Mouse (Mus musculus) heart, embryonic 15.5 days (tissue): Measurements from ENCODE around the gene B4gat1. TPM values are rescaled to one million over a fixed set of nuclear protein-coding genes. Genes with fewer than 3 reads are reported as not detected.

Experiments
- ATAC-seq: fragments of 200-750 bp; cut with Nextera tagmentation; replicated peaks from 2 replicates; pipeline ENCODE4 v1.8.0; 2017; ENCODE audit warnings: low read depth, moderate TSS enrichment; ENCODE audit not compliant: insufficient number of reproducible peaks, insufficient read depth, low FRiP score
- H3K27ac ChIP-seq: fragments of 300-500 bp; sonication (generic); 2 replicates; pipeline ENCODE4 v1.5.1; 2015; ENCODE audit warnings: mild to moderate bottlenecking, inconsistent platforms
- H3K27me3 ChIP-seq: fragments of 300-500 bp; sonication (generic); 2 replicates; pipeline ENCODE4 v1.6.1; 2015; ENCODE audit warnings: inconsistent platforms
- H3K36me3 ChIP-seq: fragments of 300-500 bp; sonication (generic); 2 replicates; pipeline ENCODE4 v1.6.1; 2015; ENCODE audit warnings: mild to moderate bottlenecking, inconsistent platforms
- H3K4me1 ChIP-seq: fragments of 300-500 bp; sonication (generic); replicated peaks from 2 replicates; pipeline ENCODE4 v1.6.1; 2015; ENCODE audit warnings: inconsistent platforms
- H3K4me2 ChIP-seq: fragments of 300-500 bp; sonication (generic); 2 replicates; pipeline ENCODE4 v1.6.1; 2015; ENCODE audit warnings: inconsistent platforms, mild to moderate bottlenecking, moderate library complexity
- H3K4me3 ChIP-seq: fragments of 300-500 bp; sonication (generic); 2 replicates; pipeline ENCODE4 v1.5.1; 2015; ENCODE audit warnings: mild to moderate bottlenecking, inconsistent platforms
- H3K9ac ChIP-seq: fragments of 300-500 bp; sonication (generic); 2 replicates; pipeline ENCODE4 v1.6.1; 2015; ENCODE audit warnings: mild to moderate bottlenecking, inconsistent platforms
- H3K9me3 ChIP-seq: fragments of 300-500 bp; sonication (generic); replicated peaks from 2 replicates; pipeline ENCODE4 v1.6.1; 2016; ENCODE audit warnings: inconsistent platforms
- WGBS: fragments of 180-500 bp; shearing (Covaris S2); methylation state at CpG from one replicate; pipeline ENCODE4 v1.1.7; 2015; ENCODE audit warnings: mixed read lengths; 5-methylcytosine and 5-hydroxymethylcytosine counted together
- polyA plus RNA-seq: library from polyadenylated mRNA; unstranded; fragments of >200 nt; fragmentation: Nextera tagmentation; extraction: Ambion mirVana; gene quantifications from 2 replicates; pipeline ENCODE4 v1.2.1, GENCODE M21; 2015

Gene B4gat1
- polyA plus RNA-seq, 1 experiment from 2014 or later, result 43.1 TPM

DNA sequence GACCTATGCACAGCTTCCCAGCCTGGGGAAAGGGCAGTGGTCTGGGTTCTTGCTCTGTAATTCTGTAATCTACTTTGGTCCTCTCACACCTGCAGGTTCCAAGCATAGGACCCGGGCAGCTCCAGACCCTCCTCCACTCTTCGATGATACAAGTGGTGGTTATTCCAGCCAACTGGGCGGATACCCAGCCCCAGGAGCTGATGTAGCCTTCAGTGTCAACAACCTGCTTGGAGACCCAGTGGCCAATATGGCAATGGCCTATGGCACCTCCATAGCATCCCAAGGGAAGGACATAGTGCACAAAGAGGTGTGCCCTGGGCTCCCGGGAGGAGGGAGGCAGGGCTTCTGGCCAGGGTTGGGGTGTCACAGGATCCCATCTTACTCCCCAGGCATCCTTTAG lies 50.7 kb downstream of the B4gat1 start:
- 88% methylated on average over 4 of the region's 4 CpGs for WGBS
- Histone ChIP-seq H3K27ac (no peak overlapping the region), H3K27me3 (peaks cover 23% of the 10 kb centered on the region), H3K36me3 (peaks cover 26% of the 10 kb centered on the region), H3K9ac (peak overlapping the region; percentile 74; the same call in 1 of the 2 replicates), H3K4me2 (peak overlapping the region; percentile 82), H3K4me1 (peaks cover 35% of the 10 kb centered on the region), H3K9me3 (no peaks in the 10 kb centered on the region), H3K4me3 (peak overlapping the region; percentile 71)
- no peak for ATAC-seq

Other genes starting within 250 kb of the B4gat1 start
- 42.2 and 54.1 TPM in 2 replicates for gene Rbm4, start 244.9 kb upstream of the B4gat1 start, polyA plus RNA-seq
- 22.6 and 30.5 TPM in 2 replicates for gene Gm21992, start 227.2 kb upstream of the B4gat1 start, polyA plus RNA-seq
- gene Rbm14, start 227.2 kb upstream of the B4gat1 start, polyA plus RNA-seq, result 40.2 and 51.1 TPM in 2 replicates
- 33.4 and 41.7 TPM in 2 replicates for gene Ccs, start 199.5 kb upstream of the B4gat1 start, polyA plus RNA-seq
- 0.04 and 0.05 TPM in 2 replicates for gene Ccdc87, start 199.5 kb upstream of the B4gat1 start, polyA plus RNA-seq
- 37.4 and 42.6 TPM in 2 replicates for gene Ctsf, start 183.7 kb upstream of the B4gat1 start, polyA plus RNA-seq
- 2.1 and 9.1 TPM in 2 replicates for gene Actn3, start 160.9 kb upstream of the B4gat1 start, polyA plus RNA-seq
- 6.6 and 9.9 TPM in 2 replicates for gene Zdhhc24, start 160.2 kb upstream of the B4gat1 start, polyA plus RNA-seq
- gene Bbs1, start 132.2 kb upstream of the B4gat1 start, polyA plus RNA-seq, result 2.2 and 2.7 TPM in 2 replicates
- gene Dpp3, start 110.5 kb upstream of the B4gat1 start, polyA plus RNA-seq, result 63.6 and 84.8 TPM in 2 replicates
- 0.38 and 0.52 TPM in 2 replicates for gene Peli3, start 95.7 kb upstream of the B4gat1 start, polyA plus RNA-seq
- gene Mrpl11, start 76.7 kb upstream of the B4gat1 start, polyA plus RNA-seq, result 82.6 and 97.3 TPM in 2 replicates
- 0.10 and 0.23 TPM in 2 replicates for gene Npas4, start 48.5 kb upstream of the B4gat1 start, polyA plus RNA-seq
- 8.8 and 11.1 TPM in 2 replicates for gene Slc29a2, start 15.0 kb upstream of the B4gat1 start, polyA plus RNA-seq
- gene AC124502.3, start 65 bp downstream of the B4gat1 start, polyA plus RNA-seq, result 1.4 and 1.5 TPM in 2 replicates
- 23.0 and 31.9 TPM in 2 replicates for gene Brms1, start 2.5 kb downstream of the B4gat1 start, polyA plus RNA-seq
- 1.9 and 3.3 TPM in 2 replicates for gene Rin1, start 11.7 kb downstream of the B4gat1 start, polyA plus RNA-seq
- 18.1 and 39.3 TPM in 2 replicates for gene Cd248, start 29.3 kb downstream of the B4gat1 start, polyA plus RNA-seq
- gene Tmem151a, start 46.7 kb downstream of the B4gat1 start, polyA plus RNA-seq, result 3.0 and 4.5 TPM in 2 replicates
- gene Yif1a, start 49.7 kb downstream of the B4gat1 start, polyA plus RNA-seq, result 82.0 and 92.3 TPM in 2 replicates
- 2.9 and 5.7 TPM in 2 replicates for gene Cnih2, start 59.7 kb downstream of the B4gat1 start, polyA plus RNA-seq
- 208 and 236 TPM in 2 replicates for gene Rab1b, start 68.2 kb downstream of the B4gat1 start, polyA plus RNA-seq
- gene Klc2, start 79.7 kb downstream of the B4gat1 start, polyA plus RNA-seq, result 17.1 and 21.8 TPM in 2 replicates
- 15.1 and 21.6 TPM in 2 replicates for gene Pacs1, start 234.3 kb downstream of the B4gat1 start, polyA plus RNA-seq